Mouse (Mus musculus) brain, embryonic 14.5 days (tissue): ENCODE measurements around the gene Efs.

Source experiments
- CTCF ChIP-seq: fragments of 200-500 bp; IDR thresholded peaks from 2 replicates; pipeline ENCODE4 v1.5.1; 2012; ENCODE audit warnings: inconsistent platforms, mild to moderate bottlenecking, moderate library complexity, borderline replicate concordance; ENCODE audit not compliant: insufficient read depth, insufficient read length; ENCODE audit errors: extremely low read depth
- POLR2A ChIP-seq: fragments of 200-500 bp; IDR thresholded peaks from 2 replicates; pipeline ENCODE4 v1.6.1; 2012; ENCODE audit warnings: mild to moderate bottlenecking, inconsistent platforms, borderline replicate concordance; ENCODE audit not compliant: poor library complexity, insufficient read depth, insufficient read length, severe bottlenecking; ENCODE audit errors: extremely low read depth

- TF ChIP-seq POLR2A: no peak
- TF ChIP-seq CTCF: no peak
These were observed 29.6 kb upstream of the Efs start for GRCm38 (mm10) chr14:54955481-54955880.
